Mouse (Mus musculus) E14TG2a.4 (cell line): Measurements from ENCODE around the gene Lamb3.

Source experiments
- CTCF ChIP-seq: conservative IDR thresholded peaks from 2 replicates; pipeline ENCODE4 v1.5.1; 2014; ENCODE audit warnings: low read length
- POU5F1 ChIP-seq: IDR thresholded peaks from 2 replicates; pipeline ENCODE4 v1.6.1; 2014; ENCODE audit warnings: low read length, borderline replicate concordance

DNA sequence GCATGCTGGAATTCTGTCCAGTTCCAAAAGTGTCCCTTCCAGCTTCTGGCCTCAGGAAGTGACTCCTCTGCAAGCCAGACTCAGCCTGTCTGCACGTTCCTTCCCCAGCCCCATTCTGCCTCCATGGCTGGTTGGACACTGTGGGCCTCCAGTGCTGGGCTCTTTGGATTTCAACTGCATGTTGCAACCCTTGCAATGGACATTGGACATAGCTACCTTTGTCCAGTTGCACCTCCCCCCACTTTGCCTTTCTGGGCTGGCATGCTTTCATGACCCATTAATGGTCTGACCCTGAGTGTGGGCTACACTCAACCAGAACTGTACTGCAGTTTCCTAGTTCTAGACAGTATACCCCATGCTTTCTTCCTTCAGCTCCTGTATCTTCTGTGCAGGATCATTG lies 104.1 kb downstream of the Lamb3 start:
- TF ChIP-seq CTCF = no peak
- TF ChIP-seq POU5F1 = no peak
